Mouse (Mus musculus) frontal cortex, adult 2 months (tissue): ENCODE measurements around the gene Cars. TPM values are rescaled to one million over a fixed set of nuclear protein-coding genes. Genes with fewer than 3 reads are reported as not detected.
"Not testable (repeated sequence)": the region's sequence is repeated elsewhere in the genome, so short reads cannot be mapped to it uniquely, and the experiment has no call there.

Experiments used
- DNase-seq, 2 experiments: peaks; one replicate each; pipeline ENCODE4 v3.0.0; 2022; ENCODE audit warnings: low spot score in 1 of 2; ENCODE audit errors: extremely low spot score in 1 of 2
- polyA plus RNA-seq: library from polyadenylated mRNA; depleted of rRNA; stranded (reverse); fragments of >200 nt; gene quantifications from 2 replicates; pipeline ENCODE4 v1.2.3, GENCODE M21; 2012; rRNA removed

Cars gene
- 50.6 and 51.8 TPM in 2 replicates for polyA plus RNA-seq

GRCm38 (mm10) chr7:143599428-143600230 lies at the start of gene Cars:
TSS of gene Cars (minus strand) at chr7:143600090.
- DNase-seq = peak; percentile 87 to 96

GRCm38 (mm10) chr7:143649034-143649768 lies 49.3 kb upstream of the Cars start, which contains the start of gene Tnfrsf22:
TSS of gene Tnfrsf22 (minus strand) at chr7:143649661.
- DNase-seq = peak; percentile 37 to 78

- DNase-seq = not testable (repeated sequence)
These were observed 44.1 kb upstream of the Cars start for GRCm38 (mm10) chr7:143643949-143644348.

- no peak for DNase-seq
These were observed 36.8 kb upstream of the Cars start for GRCm38 (mm10) chr7:143636674-143637073.

- DNase-seq = no peak
These were observed 31.6 kb upstream of the Cars start for GRCm38 (mm10) chr7:143631503-143631902.

- no peak for DNase-seq
These were observed 29.6 kb upstream of the Cars start for GRCm38 (mm10) chr7:143629501-143629900.

GRCm38 (mm10) chr7:143628540-143628939 lies 28.6 kb upstream of the Cars start, which contains the start of gene Tnfrsf26:
TSS of gene Tnfrsf26 (minus strand) at chr7:143628722.
- DNase-seq = no peak

- DNase-seq = no peak
These were observed 27.8 kb upstream of the Cars start for GRCm38 (mm10) chr7:143627555-143628286.

GRCm38 (mm10) chr7:143626178-143626577 lies 26.3 kb upstream of the Cars start:
- no peak for DNase-seq

GRCm38 (mm10) chr7:143625151-143625550 lies 25.3 kb upstream of the Cars start:
- no peak for DNase-seq

GRCm38 (mm10) chr7:143624561-143624960 lies 24.7 kb upstream of the Cars start:
- no peak for DNase-seq

- peak in 1 of 2 experiments; percentile 11 for DNase-seq
These were observed 21.1 kb upstream of the Cars start for GRCm38 (mm10) chr7:143620951-143621350.

- no peak for DNase-seq
These were observed 14.7 kb upstream of the Cars start for GRCm38 (mm10) chr7:143614404-143615135.

- no peak for DNase-seq
These were observed 12.3 kb upstream of the Cars start for GRCm38 (mm10) chr7:143612215-143612614.

- DNase-seq = no peak
These were observed 5.4 kb upstream of the Cars start for GRCm38 (mm10) chr7:143605321-143605720.

GRCm38 (mm10) chr7:143604889-143605288 lies 5.0 kb upstream of the Cars start:
- DNase-seq = no peak

- no peak for DNase-seq
These were observed 1.8 kb upstream of the Cars start for GRCm38 (mm10) chr7:143601705-143602104.

GRCm38 (mm10) chr7:143600231-143600740 lies 396 bp upstream of the Cars start:
- no peak for DNase-seq

- DNase-seq = no peak
These were observed 5.0 kb downstream of the Cars start for GRCm38 (mm10) chr7:143594865-143595264.

GRCm38 (mm10) chr7:143592255-143592654 lies 7.6 kb downstream of the Cars start:
- DNase-seq = no peak
